Mouse (Mus musculus) v-Abl transformed pro-B cells (cell line): ENCODE data around the gene Setd1b.

Experiments
- in situ Hi-C, 2 experiments: fragments of 400-800 bp; cut with MboI; formaldehyde crosslinking; loops; one replicate each; pipeline ENCODE4 v1.15.1; 2025; ENCODE audit not compliant: unreplicated experiment in 2 of 2

Gene Setd1b

GRCm38 (mm10) chr5:123152901-123153300 lies 10.9 kb downstream of the Setd1b start:
- in situ Hi-C loops: loop anchor here in 1 of 2 experiments (25.0 kb wide), 1 partner anchor 191 kb away; no protein-coding TSS in a partner anchor

- in situ Hi-C loops: loop anchor here in 1 of 2 experiments (25.0 kb wide), 1 partner anchor 193 kb away; no protein-coding TSS in a partner anchor
Measured at GRCm38 (mm10) chr5:123155425-123155824, 13.4 kb downstream of the Setd1b start.

- in situ Hi-C loops: loop anchor here in 1 of 2 experiments (25.0 kb wide), 1 partner anchor 194 kb away; no protein-coding TSS in a partner anchor
Measured at GRCm38 (mm10) chr5:123156763-123157162, 14.8 kb downstream of the Setd1b start.

GRCm38 (mm10) chr5:123157972-123158371 lies 16.0 kb downstream of the Setd1b start:
- in situ Hi-C loops: loop anchor here in 1 of 2 experiments (25.0 kb wide), 1 partner anchor 196 kb away; no protein-coding TSS in a partner anchor

GRCm38 (mm10) chr5:123159446-123159845 lies 17.5 kb downstream of the Setd1b start:
- in situ Hi-C loops: loop anchor here in 1 of 2 experiments (25.0 kb wide), 1 partner anchor 197 kb away; no protein-coding TSS in a partner anchor

- in situ Hi-C loops: loop anchor here in 1 of 2 experiments (25.0 kb wide), 1 partner anchor 198 kb away; no protein-coding TSS in a partner anchor
Measured at GRCm38 (mm10) chr5:123159866-123160265, 17.9 kb downstream of the Setd1b start.

- in situ Hi-C loops: loop anchor here in 1 of 2 experiments (25.0 kb wide), 1 partner anchor 198 kb away; no protein-coding TSS in a partner anchor
Measured at GRCm38 (mm10) chr5:123160341-123160740, 18.3 kb downstream of the Setd1b start.

- in situ Hi-C loops: loop anchor here in 1 of 2 experiments (25.0 kb wide), 1 partner anchor 201 kb away; no protein-coding TSS in a partner anchor
Measured at GRCm38 (mm10) chr5:123162942-123163341, 20.9 kb downstream of the Setd1b start.

GRCm38 (mm10) chr5:123166437-123166836 lies 24.4 kb downstream of the Setd1b start:
- in situ Hi-C loops: loop anchor here in 1 of 2 experiments (25.0 kb wide), 1 partner anchor 204 kb away; no protein-coding TSS in a partner anchor

- in situ Hi-C loops: loop anchor here in 1 of 2 experiments (25.0 kb wide), 1 partner anchor 205 kb away; no protein-coding TSS in a partner anchor
Measured at GRCm38 (mm10) chr5:123167591-123167990, 25.6 kb downstream of the Setd1b start.

GRCm38 (mm10) chr5:123169284-123169683 lies 27.3 kb downstream of the Setd1b start, which contains the start of gene Psmd9:
Gene Psmd9 (plus strand): TSS chr5:123169413.
- in situ Hi-C loops: loop anchor here in 1 of 2 experiments (25.0 kb wide), 1 partner anchor 207 kb away; no protein-coding TSS in a partner anchor

- in situ Hi-C loops: loop anchor here (5.0 to 25.0 kb wide), 4 partner anchors 38 to 208 kb away; partner anchors contain the start of gene Rhof (in 2 of the 2)
Measured at GRCm38 (mm10) chr5:123170365-123170764, 28.4 kb downstream of the Setd1b start.

GRCm38 (mm10) chr5:123171646-123172350 lies 29.8 kb downstream of the Setd1b start:
- in situ Hi-C loops: loop anchor here (5.0 to 25.0 kb wide), 4 partner anchors 39 to 209 kb away; partner anchors contain the start of gene Rhof (in 2 of the 2)

GRCm38 (mm10) chr5:123178792-123179191 lies 36.8 kb downstream of the Setd1b start:
- in situ Hi-C loops: loop anchor here in 1 of 2 experiments (10.0 to 25.0 kb wide), 2 partner anchors 214 to 1091 kb away; no protein-coding TSS in a partner anchor

- in situ Hi-C loops: loop anchor here in 1 of 2 experiments (25.0 kb wide), 1 partner anchor 1093 kb away; no protein-coding TSS in a partner anchor
Measured at GRCm38 (mm10) chr5:123180390-123180789, 38.4 kb downstream of the Setd1b start.

GRCm38 (mm10) chr5:123181536-123181935 lies 39.5 kb downstream of the Setd1b start:
- in situ Hi-C loops: loop anchor here in 1 of 2 experiments (25.0 kb wide), 1 partner anchor 1094 kb away; no protein-coding TSS in a partner anchor

GRCm38 (mm10) chr5:123182651-123183050 lies 40.7 kb downstream of the Setd1b start, which contains the start of gene Hpd:
Gene Hpd (minus strand): TSS chr5:123182727.
- in situ Hi-C loops: loop anchor here in 1 of 2 experiments (25.0 kb wide), 1 partner anchor 1095 kb away; no protein-coding TSS in a partner anchor

GRCm38 (mm10) chr5:123185966-123186365 lies 44.0 kb downstream of the Setd1b start:
- in situ Hi-C loops: loop anchor here in 1 of 2 experiments (25.0 kb wide), 1 partner anchor 1099 kb away; no protein-coding TSS in a partner anchor

- in situ Hi-C loops: loop anchor here in 1 of 2 experiments (25.0 kb wide), 1 partner anchor 1100 kb away; no protein-coding TSS in a partner anchor
Measured at GRCm38 (mm10) chr5:123187306-123187705, 45.3 kb downstream of the Setd1b start.

- in situ Hi-C loops: loop anchor here in 1 of 2 experiments (25.0 kb wide), 1 partner anchor 1104 kb away; no protein-coding TSS in a partner anchor
Measured at GRCm38 (mm10) chr5:123190912-123191311, 48.9 kb downstream of the Setd1b start.
